Mouse (Mus musculus) spleen, postnatal 10 days (tissue): ENCODE results near the gene Nckap5.
"Not testable (repeated sequence)": the region's sequence is repeated elsewhere in the genome, so short reads cannot be mapped to it uniquely, and the experiment has no call there.

ENCODE experiments used
- DNase-seq, 2 experiments: peaks; one replicate each; pipeline ENCODE4 v3.0.0; 2021 to 2022; ENCODE audit warnings: low spot score in 2 of 2

The Nckap5 gene

DNA sequence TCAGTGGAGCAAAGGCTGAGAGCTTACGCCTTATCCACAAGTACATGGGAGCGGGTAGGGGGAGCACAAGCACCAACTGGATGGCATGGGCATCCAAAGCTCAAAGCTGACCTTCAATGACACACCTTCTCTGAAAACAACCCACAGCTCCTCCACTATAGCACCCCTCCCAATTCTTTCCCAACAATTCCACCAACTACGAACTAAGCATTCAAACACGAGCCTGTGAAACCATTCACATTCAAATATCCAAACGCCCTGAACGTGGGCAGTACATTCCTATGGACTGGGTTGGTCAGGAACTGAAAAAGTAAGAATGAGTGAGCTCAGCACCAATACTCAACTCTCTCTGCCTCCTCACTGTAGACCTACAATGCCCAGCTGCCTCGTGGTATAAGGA, 646.8 kb downstream of the Nckap5 start:
- DNase-seq: no peak

- no peak for DNase-seq
Observed at GRCm38 (mm10) chr1:126168579-126168978, 662.0 kb downstream of the Nckap5 start.

DNA sequence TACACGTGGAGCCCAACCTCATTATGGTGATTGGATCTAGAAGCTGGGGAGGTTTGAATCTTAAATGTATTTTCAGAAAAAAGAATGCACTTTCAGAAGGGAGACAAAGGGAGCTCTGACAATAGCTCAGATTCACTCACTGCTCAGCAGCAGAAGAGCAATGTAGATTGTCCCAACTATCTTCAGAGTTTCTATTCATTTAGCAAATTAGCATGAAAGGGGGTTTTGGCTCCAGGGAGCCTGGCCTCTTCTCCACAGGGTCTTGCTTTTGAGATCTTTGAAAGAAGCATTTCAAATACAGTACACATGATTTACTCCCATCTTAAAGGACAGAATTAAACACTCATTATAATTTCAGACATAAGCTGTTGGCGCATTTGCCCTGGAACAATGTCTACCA, 662.5 kb downstream of the Nckap5 start:
- DNase-seq: no peak

- no peak for DNase-seq
Observed at GRCm38 (mm10) chr1:126167546-126167945, 663.1 kb downstream of the Nckap5 start.

- no peak for DNase-seq
Observed at GRCm38 (mm10) chr1:126159287-126159686, 671.3 kb downstream of the Nckap5 start.

- no peak for DNase-seq
Observed at GRCm38 (mm10) chr1:126155816-126156215, 674.8 kb downstream of the Nckap5 start.

GRCm38 (mm10) chr1:126153516-126154234, 676.9 kb downstream of the Nckap5 start:
- no peak for DNase-seq

GRCm38 (mm10) chr1:126152217-126152616, 678.4 kb downstream of the Nckap5 start:
- DNase-seq: no peak

- DNase-seq: no peak
Observed at GRCm38 (mm10) chr1:126149966-126150365, 680.6 kb downstream of the Nckap5 start.

DNA sequence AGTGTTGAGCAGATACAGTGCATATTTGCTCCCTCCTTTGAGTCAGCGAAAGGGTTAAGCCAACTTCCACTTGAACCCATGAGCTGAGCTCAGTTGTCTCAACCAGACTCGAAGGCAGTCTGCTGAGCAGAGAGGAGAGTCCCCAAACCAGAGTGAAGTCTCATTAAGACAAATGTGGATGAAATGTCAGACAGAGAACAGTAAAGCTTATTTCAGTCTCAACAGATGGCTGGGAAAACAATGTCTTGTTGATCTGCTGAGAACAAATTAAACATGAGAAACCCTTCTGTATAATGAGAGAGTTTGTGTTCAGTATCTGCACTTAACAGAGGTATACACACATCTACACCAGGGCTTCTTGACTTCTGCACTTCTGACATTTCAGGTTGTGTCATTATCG, 694.9 kb downstream of the Nckap5 start:
- no peak for DNase-seq

- DNase-seq: no peak
Observed at GRCm38 (mm10) chr1:126132316-126132715, 698.3 kb downstream of the Nckap5 start.

GRCm38 (mm10) chr1:126129129-126129528, 701.5 kb downstream of the Nckap5 start:
- no peak for DNase-seq

- no peak for DNase-seq
Observed at GRCm38 (mm10) chr1:126123111-126123510, 707.5 kb downstream of the Nckap5 start.

- DNase-seq: no peak
Observed at GRCm38 (mm10) chr1:126120506-126120905, 710.1 kb downstream of the Nckap5 start.

DNA sequence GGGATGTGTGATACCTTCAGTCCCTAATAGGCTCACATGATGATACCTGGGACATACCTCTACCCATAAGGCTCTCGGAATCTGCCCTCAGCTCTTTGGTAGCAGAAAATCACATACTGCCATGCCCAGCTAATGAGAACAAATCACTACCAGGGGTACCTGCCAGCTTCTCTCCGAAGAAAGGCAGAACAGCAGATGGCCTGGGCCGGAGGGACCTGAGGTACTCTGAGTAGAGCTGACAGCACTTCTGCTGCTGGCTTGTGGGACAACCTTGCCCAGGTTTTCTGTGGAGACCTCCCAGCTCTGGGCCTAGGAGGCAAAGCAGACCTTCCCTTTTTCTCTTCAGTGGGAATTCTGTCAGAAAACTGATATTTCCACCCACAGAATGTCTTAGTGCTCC, 714.6 kb downstream of the Nckap5 start:
- DNase-seq: no peak

DNA sequence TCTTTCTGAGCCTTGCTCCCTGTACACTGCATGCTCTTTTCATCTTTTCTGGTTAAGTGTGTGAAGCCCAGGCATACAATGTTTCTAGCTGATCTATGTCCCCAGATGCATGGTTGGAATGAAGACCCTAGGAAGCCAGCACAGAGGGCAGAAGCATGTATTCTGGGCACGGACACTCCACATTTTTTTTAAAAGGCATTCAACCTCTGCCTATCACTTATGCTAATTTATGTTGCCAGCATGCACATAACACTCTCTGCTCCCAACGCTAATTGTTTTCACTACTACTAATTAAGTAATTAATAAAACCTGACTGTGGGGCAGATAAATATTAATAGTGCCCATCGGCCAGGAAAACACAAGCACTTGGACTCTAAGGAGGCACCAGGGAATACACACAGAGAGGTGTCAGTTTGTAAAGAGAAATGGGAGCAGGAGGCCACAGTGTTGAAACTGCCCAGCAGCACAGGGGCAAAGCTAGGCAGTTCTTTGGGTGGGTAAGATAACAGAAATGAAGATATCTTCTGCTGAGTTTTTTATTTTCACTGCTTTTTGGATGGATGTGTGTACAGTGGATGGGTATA, 724.8 kb downstream of the Nckap5 start:
- no peak for DNase-seq

DNA sequence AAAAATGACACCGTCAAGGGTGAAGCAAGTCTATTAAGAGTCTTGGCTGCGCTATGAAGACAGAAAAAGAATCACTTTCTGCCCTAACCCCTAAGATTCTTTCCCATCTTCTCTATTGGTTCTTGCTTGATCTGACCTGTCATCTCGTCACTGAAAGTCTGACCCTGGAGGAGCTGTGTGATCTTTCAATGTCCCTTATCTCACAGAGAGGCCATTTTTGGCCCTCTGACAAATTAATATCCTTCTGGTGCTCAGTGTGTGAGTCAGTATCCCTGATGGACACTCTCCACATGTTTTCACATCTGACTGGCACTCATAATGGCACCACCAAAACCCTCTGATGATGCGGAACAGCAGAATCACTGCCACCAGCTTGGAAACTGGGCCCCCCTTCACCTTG, 736.3 kb downstream of the Nckap5 start:
- no peak for DNase-seq

- not testable (repeated sequence) for DNase-seq
Observed at GRCm38 (mm10) chr1:126091979-126092378, 738.6 kb downstream of the Nckap5 start.

- no peak for DNase-seq
Observed at GRCm38 (mm10) chr1:126087181-126087580, 743.4 kb downstream of the Nckap5 start.

GRCm38 (mm10) chr1:126076312-126076711, 754.3 kb downstream of the Nckap5 start:
- no peak for DNase-seq

DNA sequence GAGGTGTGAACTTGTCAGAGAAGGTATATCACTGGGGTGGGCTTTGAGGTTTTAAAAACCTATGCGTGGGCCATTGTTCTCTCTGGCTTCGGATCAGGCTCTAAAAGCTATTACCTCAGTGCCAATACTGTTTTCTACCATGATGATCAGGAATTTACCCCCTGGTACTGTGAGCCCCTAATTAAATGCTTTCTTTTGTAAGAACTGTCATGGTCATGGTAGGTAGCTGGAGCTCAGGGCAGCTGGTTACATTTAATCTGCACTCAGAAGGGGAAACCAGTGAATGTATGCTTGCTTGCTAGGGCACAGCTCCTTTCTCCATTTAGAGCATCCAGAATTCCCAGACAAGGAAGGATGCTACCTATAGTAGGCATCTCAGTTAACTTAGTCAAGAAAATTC, 759.7 kb downstream of the Nckap5 start:
- DNase-seq: no peak

GRCm38 (mm10) chr1:126051491-126051890, 779.1 kb downstream of the Nckap5 start:
- no peak for DNase-seq

DNA sequence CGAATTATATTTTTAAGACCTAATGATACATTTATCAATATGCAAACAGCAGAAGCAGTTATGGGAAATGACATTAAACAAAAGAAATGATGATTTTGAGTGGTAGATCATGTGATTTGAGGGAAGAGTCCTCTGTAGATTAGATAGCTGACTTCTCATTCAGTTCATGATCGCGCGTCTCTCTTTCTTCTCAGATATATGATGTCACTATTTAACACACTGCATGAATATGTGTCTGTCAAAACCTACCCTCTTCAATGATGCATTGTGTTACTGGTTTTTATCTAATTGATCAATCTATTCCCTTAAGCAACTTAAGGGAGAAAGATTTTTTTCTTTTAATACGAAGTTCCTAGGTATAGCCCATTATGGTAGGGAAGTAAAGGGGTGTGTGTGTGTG, 787.7 kb downstream of the Nckap5 start:
- no peak for DNase-seq

GRCm38 (mm10) chr1:126027536-126027935, 803.1 kb downstream of the Nckap5 start:
- DNase-seq: no peak
